Mouse (Mus musculus) G1E (cell line): ENCODE data around the gene Prpsap1.

Experiments
- CTCF ChIP-seq: IDR thresholded peaks from 2 replicates; pipeline ENCODE4 v1.5.1; 2012; ENCODE audit warnings: low read depth, low read length, inconsistent platforms, mixed read lengths
- GATA1 ChIP-seq: IDR thresholded peaks from 2 replicates; pipeline ENCODE4 v1.6.1; 2012; ENCODE audit warnings: borderline replicate concordance, low read length, inconsistent platforms, mixed read lengths
- POLR2AphosphoS5 ChIP-seq: IDR thresholded peaks from 2 replicates; pipeline ENCODE4 v1.6.1; 2012; ENCODE audit warnings: low read depth, low read length, inconsistent platforms; ENCODE audit not compliant: insufficient replicate concordance
- TAL1 ChIP-seq: conservative IDR thresholded peaks from 2 replicates; pipeline ENCODE4 v1.6.1; 2012; ENCODE audit warnings: low read depth, low read length, inconsistent platforms, mixed read lengths

- peak; percentile 86 for TF ChIP-seq CTCF
- TF ChIP-seq POLR2AphosphoS5: no peak
- TF ChIP-seq TAL1: no peak
- no peak for TF ChIP-seq GATA1
Measured at GRCm38 (mm10) chr11:116493795-116494252, at the start of gene Prpsap1.
